Mouse (Mus musculus) midbrain, embryonic 12.5 days (tissue): ENCODE results near the gene Cenpj. TPM values are rescaled to one million over a fixed set of nuclear protein-coding genes. Genes with fewer than 3 reads are reported as not detected.

Experiments
- ATAC-seq: fragments of 200-750 bp; cut with Nextera tagmentation; 2 replicates; pipeline ENCODE4 v1.8.0; 2017; ENCODE audit warnings: low read depth, moderate TSS enrichment, moderate library complexity; ENCODE audit not compliant: low FRiP score
- H3K27ac ChIP-seq: fragments of 300-500 bp; sonication (generic); replicated peaks from 2 replicates; pipeline ENCODE4 v1.5.1; 2016; ENCODE audit warnings: mild to moderate bottlenecking
- H3K27me3 ChIP-seq: fragments of 300-500 bp; sonication (generic); 2 replicates; pipeline ENCODE4 v1.6.1; 2016; ENCODE audit warnings: mild to moderate bottlenecking
- H3K36me3 ChIP-seq: fragments of 300-500 bp; sonication (generic); 2 replicates; pipeline ENCODE4 v1.6.1; 2016
- H3K4me1 ChIP-seq: fragments of 300-500 bp; sonication (generic); 2 replicates; pipeline ENCODE4 v1.6.1; 2016
- H3K4me2 ChIP-seq: fragments of 300-500 bp; sonication (generic); replicated peaks from 2 replicates; pipeline ENCODE4 v1.6.1; 2016; ENCODE audit warnings: mild to moderate bottlenecking, moderate library complexity
- H3K4me3 ChIP-seq: fragments of 300-500 bp; sonication (generic); 2 replicates; pipeline ENCODE4 v1.5.1; 2016; ENCODE audit warnings: mild to moderate bottlenecking
- H3K9ac ChIP-seq: fragments of 300-500 bp; sonication (generic); replicated peaks from 2 replicates; pipeline ENCODE4 v1.6.1; 2016; ENCODE audit warnings: mild to moderate bottlenecking, moderate library complexity
- H3K9me3 ChIP-seq: fragments of 300-500 bp; sonication (generic); 2 replicates; pipeline ENCODE4 v1.6.1; 2016; ENCODE audit warnings: mild to moderate bottlenecking
- WGBS: fragments of 180-500 bp; shearing (Covaris S2); methylation state at CpG from one replicate; pipeline ENCODE4 v1.1.7; 2016; 5-methylcytosine and 5-hydroxymethylcytosine counted together
- polyA plus RNA-seq: library from polyadenylated mRNA; unstranded; fragments of >200 nt; fragmentation: Nextera tagmentation; extraction: Ambion mirVana; gene quantifications from 2 replicates; pipeline ENCODE4 v1.2.1, GENCODE M21; 2016

Gene Cenpj
- polyA plus RNA-seq, 1 experiment from 2014 or later: 21.6 TPM

DNA sequence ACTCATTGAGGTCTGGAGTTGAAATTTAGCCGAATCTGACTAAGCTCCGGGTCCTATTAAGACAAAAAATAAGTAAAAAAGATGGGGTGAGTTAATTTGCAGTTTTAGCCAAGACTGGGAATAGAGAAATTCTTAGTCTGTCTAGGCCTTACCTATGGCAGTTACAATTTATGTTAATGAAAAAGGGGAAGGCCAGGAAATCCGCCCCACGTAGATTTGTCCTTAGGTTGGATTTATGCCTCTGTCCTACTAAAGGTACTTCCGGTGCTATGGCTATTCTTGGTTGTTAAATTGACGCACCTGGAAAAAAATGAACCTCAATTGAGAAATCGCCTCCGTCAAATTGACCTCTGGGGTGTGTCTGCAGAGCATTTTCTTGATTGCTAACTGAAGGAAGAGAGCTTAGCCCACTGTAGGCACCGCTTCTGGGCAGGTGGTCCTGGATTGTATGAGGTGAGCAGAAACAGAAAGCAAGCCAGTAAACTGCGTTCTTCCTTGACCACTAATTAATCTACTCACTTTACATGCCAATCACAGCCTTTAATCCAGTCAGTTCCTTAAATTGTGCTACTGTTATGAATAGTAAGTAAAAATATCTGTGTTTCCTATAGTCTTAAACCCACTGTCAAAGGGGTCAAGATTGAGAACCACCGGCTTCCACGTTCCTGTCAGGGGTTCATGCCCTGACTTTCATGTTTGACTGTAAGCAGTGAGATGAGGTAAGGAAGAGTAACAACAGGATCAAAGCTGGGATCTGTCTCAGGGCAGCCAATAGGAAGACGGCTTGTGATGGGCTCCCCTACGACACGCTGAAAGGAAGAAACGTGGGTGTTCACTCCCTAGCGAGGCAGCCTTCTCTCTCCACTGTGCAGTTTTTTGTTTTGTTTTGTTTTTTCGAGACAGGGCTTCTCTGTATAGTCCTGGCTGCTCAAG lies 1.0 kb upstream of the Cenpj start:
- Histone ChIP-seq H3K9me3 (no peaks in the 10 kb centered on the region), H3K4me2 (peak overlapping the region; percentile 69), H3K4me3 (peak overlapping the region; percentile 45; the same call in 1 of the 2 replicates), H3K36me3 (no peaks in the 10 kb centered on the region), H3K9ac (no peak overlapping the region), H3K4me1 (peaks cover 13% of the 10 kb centered on the region), H3K27ac (no peak overlapping the region), H3K27me3 (peaks cover 12% of the 10 kb centered on the region)
- WGBS: 72% methylated on average over 18 of the region's 18 CpGs
- ATAC-seq: no peak

GRCm38 (mm10) chr14:56572546-56572945 lies 2.7 kb downstream of the Cenpj start:
- H3K27ac ChIP-seq: no peak overlapping the region
- H3K4me3 ChIP-seq: peak overlapping the region; percentile 79
- peaks cover 28% of the 10 kb centered on the region for H3K4me1 ChIP-seq
- no peaks in the 10 kb centered on the region for H3K36me3 ChIP-seq
- H3K9me3 ChIP-seq: no peaks in the 10 kb centered on the region
- no peak for ATAC-seq
- 77% methylated on average over 2 of the region's 2 CpGs for WGBS
- no peak overlapping the region for H3K9ac ChIP-seq
- H3K27me3 ChIP-seq: peaks cover 12% of the 10 kb centered on the region
- H3K4me2 ChIP-seq: peak overlapping the region; percentile 47

DNA sequence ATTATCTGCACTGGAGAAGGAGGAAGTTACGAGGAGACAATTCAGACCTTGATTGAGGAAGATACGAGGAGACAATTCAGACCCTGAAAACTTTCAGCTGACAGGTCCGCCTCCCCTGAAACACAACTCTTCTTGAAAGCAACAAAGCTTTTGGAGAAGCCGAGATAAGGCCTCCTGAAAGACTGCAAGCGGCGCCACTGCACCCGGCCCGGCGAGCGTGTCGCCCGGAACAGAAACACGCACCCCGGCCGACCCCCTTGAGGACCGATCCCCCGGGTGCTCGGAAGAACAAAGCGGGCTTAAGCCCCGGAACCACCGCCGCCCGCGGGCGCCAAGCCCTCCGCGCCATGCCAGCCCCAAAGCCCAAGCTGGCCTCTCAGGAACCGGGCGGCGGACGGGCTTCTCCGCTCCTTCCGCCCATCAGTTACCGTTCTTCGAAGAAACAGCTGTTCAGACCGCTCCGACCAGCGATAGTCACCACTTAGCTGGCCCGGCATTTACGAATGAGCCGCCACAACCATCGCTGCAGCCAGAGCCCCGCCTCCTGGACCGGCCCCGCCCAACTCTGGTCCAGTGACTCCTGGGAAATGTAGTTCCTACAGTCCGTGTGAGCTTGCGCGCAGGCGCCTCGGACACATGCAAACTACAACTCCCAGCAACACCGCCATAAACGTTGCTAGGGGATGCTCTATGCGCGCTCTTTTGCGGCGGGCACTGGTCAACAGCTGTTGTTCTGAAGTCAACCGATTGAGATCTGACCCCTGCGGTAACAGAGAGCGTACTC lies 3.7 kb downstream of the Cenpj start:
- peaks cover 12% of the 10 kb centered on the region for H3K27me3 ChIP-seq
- peak overlapping the region; percentile 79 for H3K27ac ChIP-seq
- H3K36me3 ChIP-seq: no peaks in the 10 kb centered on the region
- ATAC-seq: peak; percentile 99
- H3K9me3 ChIP-seq: no peaks in the 10 kb centered on the region
- WGBS: under 1% methylated on average over 59 of the region's 59 CpGs
- H3K4me1 ChIP-seq: peaks cover 28% of the 10 kb centered on the region
- H3K4me2 ChIP-seq: peak overlapping the region; percentile 71
- H3K4me3 ChIP-seq: peak overlapping the region; percentile 79
- H3K9ac ChIP-seq: peak overlapping the region; percentile 79

DNA sequence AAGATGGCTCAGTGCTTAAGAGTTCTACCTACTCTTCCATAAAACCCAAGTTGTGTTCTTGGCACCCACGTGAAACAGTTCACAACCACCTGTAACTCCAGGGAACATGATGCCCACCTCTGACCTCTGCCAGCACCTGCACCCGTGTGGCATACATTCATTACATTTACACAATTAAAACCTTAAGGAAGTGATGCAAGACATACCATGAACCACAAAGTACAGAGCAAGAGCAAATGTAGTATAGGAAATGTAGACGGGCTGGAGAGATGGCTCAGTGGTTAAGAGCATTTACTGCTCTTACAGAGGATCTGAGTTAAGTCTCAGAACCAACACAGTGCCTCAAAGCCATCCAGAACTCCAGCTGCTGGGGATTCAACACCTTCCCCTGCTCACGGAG lies 6.2 kb downstream of the Cenpj start:
- 86% methylated on average over 4 of the region's 4 CpGs for WGBS

DNA sequence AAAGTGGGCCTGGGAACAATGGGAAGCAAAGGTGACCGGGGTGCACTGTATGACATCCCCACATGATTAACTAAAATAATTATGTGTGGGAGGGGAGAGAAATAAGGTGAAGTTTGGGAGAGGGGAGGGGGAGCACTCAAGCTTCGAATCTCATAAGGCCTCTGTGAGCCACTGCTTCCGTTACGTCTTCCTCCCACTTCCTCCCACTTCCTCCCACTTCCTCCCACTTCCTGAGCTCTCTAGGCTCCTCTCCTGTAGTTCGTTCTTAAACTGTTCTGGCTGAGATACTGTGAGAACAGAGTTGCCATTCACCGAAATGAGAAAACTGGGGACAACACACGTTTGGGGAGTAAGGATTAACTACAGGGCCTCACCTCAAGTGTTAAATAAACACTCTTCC lies 7.7 kb downstream of the Cenpj start:
- H3K4me3 ChIP-seq: no peak overlapping the region
- 84% methylated on average over 7 of the region's 7 CpGs for WGBS
- peaks cover 16% of the 10 kb centered on the region for H3K36me3 ChIP-seq
- no peak overlapping the region for H3K27ac ChIP-seq
- no peak for ATAC-seq
- no peak overlapping the region for H3K4me2 ChIP-seq
- H3K4me1 ChIP-seq: peaks cover 18% of the 10 kb centered on the region
- no peaks in the 10 kb centered on the region for H3K9me3 ChIP-seq
- no peak overlapping the region for H3K9ac ChIP-seq
- no peaks in the 10 kb centered on the region for H3K27me3 ChIP-seq

More for the DNA sequence above, 6.2 kb downstream of the Cenpj start:
- no peak overlapping the region for H3K27ac ChIP-seq
- peaks cover 20% of the 10 kb centered on the region for H3K4me1 ChIP-seq
- no peak overlapping the region for H3K4me3 ChIP-seq
- ATAC-seq: no peak
- no peaks in the 10 kb centered on the region for H3K27me3 ChIP-seq
- H3K9me3 ChIP-seq: no peaks in the 10 kb centered on the region
- H3K4me2 ChIP-seq: no peak overlapping the region
- H3K9ac ChIP-seq: no peak overlapping the region
- H3K36me3 ChIP-seq: peaks cover under 1% of the 10 kb centered on the region; the same call in 1 of the 2 replicates

GRCm38 (mm10) chr14:56559134-56559533 lies 16.1 kb downstream of the Cenpj start:
- Histone ChIP-seq H3K9me3 (no peaks in the 10 kb centered on the region), H3K27me3 (no peaks in the 10 kb centered on the region), H3K4me1 (no peaks in the 10 kb centered on the region), H3K9ac (no peak overlapping the region), H3K27ac (no peak overlapping the region), H3K4me3 (no peak overlapping the region), H3K36me3 (peaks cover 47% of the 10 kb centered on the region), H3K4me2 (no peak overlapping the region)
- 91% methylated on average over 3 of the region's 3 CpGs for WGBS
- no peak for ATAC-seq

DNA sequence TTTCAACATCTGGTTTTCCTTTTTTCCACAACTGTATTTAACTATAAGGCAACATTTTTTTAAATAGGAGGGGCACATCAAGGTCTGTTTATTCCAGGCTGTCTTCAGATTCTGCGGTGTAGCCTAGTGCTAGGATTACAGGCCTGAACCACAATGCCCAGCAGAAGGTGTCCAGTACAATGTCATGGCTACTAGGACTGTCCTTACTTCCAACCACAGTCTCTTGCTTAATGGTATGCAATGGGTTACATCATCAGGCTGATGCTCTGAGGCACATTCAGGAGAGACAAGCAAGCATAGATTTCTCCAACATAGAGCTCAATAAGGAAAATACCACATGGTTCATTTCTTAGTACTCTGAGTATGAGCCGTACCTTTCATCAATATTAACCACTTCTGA lies 20.5 kb downstream of the Cenpj start:
- H3K4me1 ChIP-seq: no peaks in the 10 kb centered on the region
- no peak for ATAC-seq
- no peak overlapping the region for H3K4me3 ChIP-seq
- 96% methylated on average over 2 of the region's 2 CpGs for WGBS
- H3K4me2 ChIP-seq: no peak overlapping the region
- no peaks in the 10 kb centered on the region for H3K9me3 ChIP-seq
- H3K27ac ChIP-seq: no peak overlapping the region
- H3K36me3 ChIP-seq: peaks cover 46% of the 10 kb centered on the region
- H3K9ac ChIP-seq: no peak overlapping the region
- no peaks in the 10 kb centered on the region for H3K27me3 ChIP-seq

DNA sequence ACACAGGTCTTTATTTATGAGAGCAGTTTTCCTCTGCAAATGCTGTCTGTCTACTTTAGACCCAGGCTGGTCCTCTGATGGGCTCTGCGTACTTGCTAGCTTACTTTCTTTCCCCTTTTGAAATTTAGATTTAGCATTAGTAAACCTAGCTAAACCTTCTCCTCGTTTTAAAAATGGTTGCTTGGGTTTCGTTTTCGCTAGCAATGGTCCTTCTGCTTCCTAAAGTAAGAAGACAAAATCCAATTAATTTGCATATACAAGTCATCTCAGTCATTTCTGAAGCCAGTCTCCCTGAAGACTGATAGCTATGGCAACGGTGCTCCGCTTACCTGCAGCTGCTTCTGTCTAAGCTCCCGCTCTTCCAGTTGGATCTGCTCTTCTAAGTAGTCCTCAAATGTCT lies 21.9 kb downstream of the Cenpj start:
- H3K36me3 ChIP-seq: peaks cover 51% of the 10 kb centered on the region
- H3K27me3 ChIP-seq: no peaks in the 10 kb centered on the region
- H3K9ac ChIP-seq: no peak overlapping the region
- no peak overlapping the region for H3K4me2 ChIP-seq
- no peak for ATAC-seq
- WGBS: 93% methylated on average over 7 of the region's 7 CpGs
- no peaks in the 10 kb centered on the region for H3K4me1 ChIP-seq
- H3K9me3 ChIP-seq: no peaks in the 10 kb centered on the region
- H3K4me3 ChIP-seq: no peak overlapping the region
- H3K27ac ChIP-seq: no peak overlapping the region

GRCm38 (mm10) chr14:56552924-56553323 lies 22.3 kb downstream of the Cenpj start:
- Histone ChIP-seq H3K9me3 (no peaks in the 10 kb centered on the region), H3K4me1 (no peaks in the 10 kb centered on the region), H3K9ac (no peak overlapping the region), H3K27ac (no peak overlapping the region), H3K4me3 (no peak overlapping the region), H3K27me3 (no peaks in the 10 kb centered on the region), H3K4me2 (no peak overlapping the region), H3K36me3 (peaks cover 47% of the 10 kb centered on the region)
- ATAC-seq: no peak
- 94% methylated on average over 6 of the region's 6 CpGs for WGBS

GRCm38 (mm10) chr14:56550960-56551359 lies 24.3 kb downstream of the Cenpj start:
- ATAC-seq: no peak
- Histone ChIP-seq H3K4me1 (no peaks in the 10 kb centered on the region), H3K36me3 (peaks cover 39% of the 10 kb centered on the region), H3K9ac (no peak overlapping the region), H3K4me3 (no peak overlapping the region), H3K27ac (no peak overlapping the region), H3K9me3 (no peaks in the 10 kb centered on the region), H3K27me3 (no peaks in the 10 kb centered on the region), H3K4me2 (no peak overlapping the region)
- WGBS: 92% methylated on average over 4 of the region's 4 CpGs

- H3K9me3 ChIP-seq: no peaks in the 10 kb centered on the region
- H3K27ac ChIP-seq: no peak overlapping the region
- no peaks in the 10 kb centered on the region for H3K27me3 ChIP-seq
- no peak overlapping the region for H3K4me3 ChIP-seq
- H3K4me2 ChIP-seq: no peak overlapping the region
- H3K9ac ChIP-seq: no peak overlapping the region
- H3K4me1 ChIP-seq: no peaks in the 10 kb centered on the region
- no peak for ATAC-seq
- H3K36me3 ChIP-seq: peaks cover 24% of the 10 kb centered on the region
- WGBS: 88% methylated on average over 4 of the region's 4 CpGs
These were observed 29.7 kb downstream of the Cenpj start for GRCm38 (mm10) chr14:56545491-56545890.

- H3K4me3 ChIP-seq: no peak overlapping the region
- no peaks in the 10 kb centered on the region for H3K4me1 ChIP-seq
- WGBS: 100% methylated on average over 1 of the region's 1 CpGs
- ATAC-seq: no peak
- no peaks in the 10 kb centered on the region for H3K9me3 ChIP-seq
- H3K36me3 ChIP-seq: peaks cover 24% of the 10 kb centered on the region
- H3K27me3 ChIP-seq: no peaks in the 10 kb centered on the region
- H3K27ac ChIP-seq: no peak overlapping the region
- H3K4me2 ChIP-seq: no peak overlapping the region
- no peak overlapping the region for H3K9ac ChIP-seq
These were observed 30.3 kb downstream of the Cenpj start for GRCm38 (mm10) chr14:56544946-56545345.
